Mouse (Mus musculus): ENCODE data around the gene Inpp5f. TPM values are rescaled to one million over a fixed set of nuclear protein-coding genes. Genes with fewer than 3 reads are reported as not detected.

Inpp5f gene
- 1.6 and 2.0 TPM in 2 replicates for polyA plus RNA-seq (2012; rRNA removed; ENCODE audit: low replicate concordance)

GRCm38 (mm10) chr7:128610897-128611798, at the start of gene Inpp5f:
Gene Inpp5f, plus strand, starts transcription at chr7:128611328.

GRCm38 (mm10) chr7:128740334-128740733, 129.2 kb downstream of the Inpp5f start, which contains the start of gene Mcmbp:
Gene Mcmbp, minus strand, starts transcription at chr7:128740495.

GRCm38 (mm10) chr7:128744684-128745485, 133.8 kb downstream of the Inpp5f start, which contains the start of gene Sec23ip:
Gene Sec23ip, plus strand, starts transcription at chr7:128744943.

Other genes starting within 250 kb of the Inpp5f start
- 6.9 and 9.4 TPM in 2 replicates for gene Rgs10, start 192.6 kb upstream of the Inpp5f start, polyA plus RNA-seq (2012; rRNA removed; ENCODE audit: low replicate concordance)
- gene Tial1, start 149.6 kb upstream of the Inpp5f start, polyA plus RNA-seq (2012; rRNA removed; ENCODE audit: low replicate concordance), result 9.5 and 12.0 TPM in 2 replicates
- gene Bag3, start 87.7 kb upstream of the Inpp5f start, polyA plus RNA-seq (2012; rRNA removed; ENCODE audit: low replicate concordance), result 34.8 and 40.0 TPM in 2 replicates
- gene Mcmbp, start 129.2 kb downstream of the Inpp5f start, polyA plus RNA-seq (2012; rRNA removed; ENCODE audit: low replicate concordance), result 18.1 and 25.1 TPM in 2 replicates
- 9.3 and 23.8 TPM in 2 replicates for gene Sec23ip, start 133.6 kb downstream of the Inpp5f start, polyA plus RNA-seq (2012; rRNA removed; ENCODE audit: low replicate concordance)

Data from duodenum, adult 2 months (tissue).